ENCODE assay signal across 11 mouse cellular contexts in the genomic region with DNA sequence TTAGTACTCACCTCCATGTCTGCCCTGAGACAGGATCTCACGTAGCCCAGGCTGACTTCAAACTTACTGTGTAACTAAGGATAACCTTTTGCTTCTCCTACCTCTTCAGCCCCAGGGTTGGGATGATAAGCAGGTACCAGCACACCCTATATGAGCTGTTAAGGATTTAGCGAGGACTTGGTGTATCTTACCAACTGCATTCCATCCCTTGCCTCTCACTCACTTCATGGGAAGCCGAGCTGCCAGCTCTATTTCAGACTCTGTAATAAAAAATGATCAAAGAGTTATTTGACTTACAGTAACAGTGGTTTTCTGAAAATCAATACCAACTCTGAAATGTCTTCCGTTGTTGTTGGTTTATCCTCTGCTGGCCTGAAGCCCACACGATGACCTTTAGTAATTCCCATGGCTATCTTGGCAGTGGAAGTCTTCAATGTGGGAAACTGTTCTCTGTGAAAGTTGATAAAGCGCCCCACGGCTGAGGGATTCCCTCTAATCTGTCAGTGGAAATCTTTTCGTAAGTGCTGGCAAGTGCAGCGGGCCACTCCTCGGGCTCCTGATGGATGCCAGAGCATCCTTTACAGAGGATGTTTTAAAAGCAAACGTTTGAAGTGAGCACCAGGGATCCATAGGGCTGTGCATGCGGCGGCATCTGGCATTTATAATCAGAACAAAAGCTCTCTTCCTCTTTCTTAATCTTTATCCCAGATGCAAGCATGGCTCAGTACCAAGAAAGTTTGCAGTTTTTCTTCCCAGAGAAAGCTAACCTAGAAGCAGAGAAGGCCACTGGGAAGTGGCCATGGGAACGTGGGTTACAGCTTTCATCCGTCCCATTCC. TPM values are rescaled to one million over a fixed set of nuclear protein-coding genes. Genes with fewer than 3 reads are reported as not detected.
A peak's percentile ranks its signal among the peaks of the same experiment; 100 is the strongest.
DNase-seq lines count a peak whose midpoint lies in the region; ATAC-seq and TF ChIP-seq lines count a peak whose summit lies in the region.
"Had no signal": no experiment of that assay in that cellular context is flagged by ENCODE, and none has a peak within 500 bp of the region (broad histone marks: within the 10 kb centered on the region; RNA-seq: fewer than 3 reads in every experiment).

No protein-coding gene starts in this region.

- H3K9ac ChIP-seq in limb, embryonic 11.5 days (ENCODE audit: low read length), result 0 out of 2 replicates have a peak overlapping the region, but pooled peaks have one; percentile 27
- no peak overlapping the region for H3K9ac ChIP-seq in stomach, postnatal 0 days (ENCODE audit: low read length)

- WGBS in limb, embryonic 11.5 days, result 47% methylated on average over 15 of the region's 15 CpGs
- 39% methylated on average over 15 of the region's 15 CpGs for WGBS in stomach, postnatal 0 days

- no peaks in the 10 kb centered on the region for H3K36me3 ChIP-seq in limb, embryonic 11.5 days (ENCODE audit: control insufficient read depth, insufficient read depth, low read length)
- H3K36me3 ChIP-seq in stomach, postnatal 0 days (ENCODE audit: control insufficient read depth, insufficient read depth, low read length), result no peaks in the 10 kb centered on the region

- no peaks in the 10 kb centered on the region for H3K4me1 ChIP-seq in limb, embryonic 11.5 days (ENCODE audit: control insufficient read depth, insufficient read depth, low read length)
- H3K4me1 ChIP-seq in stomach, postnatal 0 days (replicated peaks; ENCODE audit: control insufficient read depth, insufficient read depth), result no peaks in the 10 kb centered on the region

- no peak overlapping the region for H3K4me3 ChIP-seq in limb, embryonic 11.5 days (ENCODE audit: low read depth, low read length)
- H3K4me3 ChIP-seq in stomach, postnatal 0 days (ENCODE audit: low read depth, low read length), result no peak overlapping the region
- H3K4me3 ChIP-seq: left cerebral cortex, adult 2 months had no signal

- H3K27ac ChIP-seq in limb, embryonic 11.5 days (replicated peaks; ENCODE audit: low read depth, low read length), result peak overlapping the region; percentile 21; the same call in 1 of the 2 replicates
- no peak overlapping the region for H3K27ac ChIP-seq in stomach, postnatal 0 days (replicated peaks)
- H3K27ac ChIP-seq: left cerebral cortex, adult 2 months had no signal

- ATAC-seq in limb, embryonic 11.5 days (ENCODE audit: insufficient number of reproducible peaks, low FRiP score, low TSS enrichment, low read depth), result peak; percentile 35; the same call in 1 of the 2 replicates
- ATAC-seq in stomach, postnatal 0 days (ENCODE audit: low FRiP score, low TSS enrichment), result no peak

- peak; percentile 15 for DNase-seq in adrenal gland, postnatal 25 days
- no peak for DNase-seq in adrenal gland, adult 8-10 months
- peak; percentile 7 for DNase-seq in ovary, adult 18-20 months (ENCODE audit: low spot score)
- DNase-seq in ovary, postnatal 14 days (ENCODE audit: low spot score), result no peak
- peak; percentile 34 for DNase-seq in limb, embryonic 11.5 days (ENCODE audit: low spot score)
- no peak for DNase-seq in stomach, postnatal 0 days (ENCODE audit: low spot score)
- DNase-seq in cerebellum, adult 9-10 months, result no peak
- no peak for DNase-seq in frontal cortex, adult 2 months (ENCODE audit: extremely low spot score in 1 of 2, low spot score in 1 of 2)
- DNase-seq: cerebellum, adult 9-11 months; right cerebral cortex, postnatal 4 days had no signal

- no peak for TF ChIP-seq CTCF in stomach, postnatal 0 days (IDR thresholded peaks at IDR 0.05; ENCODE audit: low read depth)

- no peak overlapping the region for H3K4me2 ChIP-seq in limb, embryonic 11.5 days (ENCODE audit: low read depth, severe bottlenecking)
- H3K4me2 ChIP-seq in stomach, postnatal 0 days (replicated peaks; ENCODE audit: low read depth), result peak overlapping the region; percentile 9; the same call in 1 of the 2 replicates

- TF ChIP-seq EP300 in stomach, postnatal 0 days (optimal IDR thresholded peaks at IDR 0.05), result no peak

- H3K9me3 ChIP-seq in limb, embryonic 11.5 days (ENCODE audit: control insufficient read depth, low read length), result no peaks in the 10 kb centered on the region; the same call in 1 of the 2 replicates
- no peaks in the 10 kb centered on the region for H3K9me3 ChIP-seq in stomach, postnatal 0 days (ENCODE audit: control insufficient read depth, low read length)

- H3K27me3 ChIP-seq in limb, embryonic 11.5 days (ENCODE audit: control insufficient read depth, insufficient read depth, low read length), result no peaks in the 10 kb centered on the region
- no peaks in the 10 kb centered on the region for H3K27me3 ChIP-seq in stomach, postnatal 0 days (ENCODE audit: control insufficient read depth, insufficient read depth, low read length)

RNA-seq across cellular contexts. Expression of a gene that starts 57.7 kb away (rescaled TPM):
- 15.4 and 24.9 TPM in 2 replicates for total RNA-seq in adrenal gland, postnatal 25 days (2021)
- total RNA-seq in adrenal gland, adult 8-10 months (2022), result 10 to 100 TPM; 20.6 to 28.4 (median 22.0) TPM
- polyA plus RNA-seq in limb, embryonic 11.5 days (2014; fragmentation: Nextera tagmentation; extraction: Ambion mirVana), result 22.2 and 22.4 TPM in 2 replicates
- polyA plus RNA-seq in stomach, postnatal 0 days (2015; fragmentation: Nextera tagmentation; extraction: Ambion mirVana), result 7.3 and 8.3 TPM in 2 replicates
- polyA plus RNA-seq in frontal cortex, adult 2 months (2012; rRNA removed), result 20.1 and 21.1 TPM in 2 replicates

Comparison
In these comparisons a context has a peak if more than half of its experiments do, and no peak if none do; other contexts are left out.
1. DNase-seq: peak in adrenal gland, postnatal 25 days (single experiment), ovary, adult 18-20 months (single experiment) and limb, embryonic 11.5 days (single experiment); none in adrenal gland, adult 8-10 months (single experiment), ovary, postnatal 14 days (single experiment), stomach, postnatal 0 days (single experiment), cerebellum, adult 9-10 months (single experiment) and frontal cortex, adult 2 months (0 of 2).